ENCODE assay signal across 8 mouse cellular contexts in the genomic region with DNA sequence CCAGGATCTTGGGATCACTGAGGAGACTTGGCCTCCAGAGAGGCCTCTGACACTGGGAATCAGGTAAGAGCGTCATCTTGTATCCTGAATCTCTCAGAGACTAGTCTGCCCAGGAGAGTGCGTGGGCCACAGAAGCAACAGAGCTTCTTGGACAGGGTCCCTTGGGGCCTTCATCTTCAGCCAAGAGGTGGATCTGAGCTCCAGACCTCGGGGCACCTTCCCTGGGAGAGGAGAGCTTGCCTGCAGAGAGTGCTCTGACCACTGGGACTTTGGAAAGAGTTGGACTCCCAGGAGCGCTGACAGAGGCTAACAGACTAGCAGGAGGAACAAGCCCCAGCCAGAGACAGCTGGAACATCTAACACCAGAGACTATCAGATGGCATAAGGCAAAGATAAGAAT.
DNase-seq lines count a peak whose midpoint lies in the region; ATAC-seq lines count a peak whose summit lies in the region.
"Not testable (repeated sequence)": the region's sequence is repeated elsewhere in the genome, so short reads cannot be mapped to it uniquely, and the experiment has no call there.

No protein-coding gene starts in this region.

- H3K9me3 ChIP-seq in heart, embryonic 10.5 days; midbrain, embryonic 14.5 days (ENCODE audit: control insufficient read depth, low read length): not testable (repeated sequence)

- H3K4me1 ChIP-seq in heart, embryonic 10.5 days; midbrain, embryonic 14.5 days (ENCODE audit: control insufficient read depth, insufficient read depth, low read length): not testable (repeated sequence)

- not testable (repeated sequence) for H3K4me2 ChIP-seq in midbrain, embryonic 14.5 days (ENCODE audit: low read length)

- DNase-seq in CD4-positive, CD25-positive, alpha-beta regulatory T cell, adult 2 months (ENCODE audit: low read depth, low spot score), result peak; percentile 1
- DNase-seq in adrenal gland, postnatal 36 days, result peak; percentile 2 to 9
- DNase-seq in gastrocnemius, adult 18-20 months (ENCODE audit: low spot score), result peak; percentile 47
- peak; percentile 64 for DNase-seq in heart, embryonic 10.5 days (ENCODE audit: low spot score)
- DNase-seq in left cerebral cortex, postnatal 4 days, result peak; percentile 17
- DNase-seq in midbrain, embryonic 14.5 days, result peak; percentile 0
- DNase-seq in testis, postnatal 10 days (ENCODE audit: low spot score), result peak; percentile 73
- peak; percentile 45 for DNase-seq in urinary bladder, postnatal 14 days (ENCODE audit: low spot score)

- not testable (repeated sequence) for H3K9ac ChIP-seq in midbrain, embryonic 14.5 days (replicated peaks; ENCODE audit: low read length)

- H3K27ac ChIP-seq in heart, embryonic 10.5 days; midbrain, embryonic 14.5 days (replicated peaks; ENCODE audit: low read depth, low read length): not testable (repeated sequence)

- not testable (repeated sequence) for ATAC-seq in midbrain, embryonic 14.5 days (ENCODE audit: low FRiP score, low TSS enrichment)

- H3K4me3 ChIP-seq in heart, embryonic 10.5 days; midbrain, embryonic 14.5 days (replicated peaks; ENCODE audit: low read depth, low read length): not testable (repeated sequence)

- 62% methylated on average over 4 of the region's 4 CpGs for WGBS in heart, embryonic 10.5 days
- 65% methylated on average over 4 of the region's 4 CpGs for WGBS in midbrain, embryonic 14.5 days

- intact Hi-C loops in left cerebral cortex, postnatal 4 days (cut with DNase I), result not testable (repeated sequence)

- not testable (repeated sequence) for H3K36me3 ChIP-seq in heart, embryonic 10.5 days; midbrain, embryonic 14.5 days (ENCODE audit: control insufficient read depth, insufficient read depth, low read length)

- not testable (repeated sequence) for H3K27me3 ChIP-seq in heart, embryonic 10.5 days (ENCODE audit: insufficient read depth, poor library complexity, severe bottlenecking); midbrain, embryonic 14.5 days (ENCODE audit: control insufficient read depth, insufficient read depth, low read length)

Comparison
In these comparisons a context has a peak if more than half of its experiments do, and no peak if none do; other contexts are left out.
1. DNase-seq: peak in every context shown above with its lines; median percentile 73 in testis, postnatal 10 days; 64 in heart, embryonic 10.5 days; 47 in gastrocnemius, adult 18-20 months; 45 in urinary bladder, postnatal 14 days; 17 in left cerebral cortex, postnatal 4 days; 6 in adrenal gland, postnatal 36 days; 1 in CD4-positive, CD25-positive, alpha-beta regulatory T cell, adult 2 months; 0 in midbrain, embryonic 14.5 days.